Mouse (Mus musculus): ENCODE data around the gene Entpd5. TPM values are rescaled to one million over a fixed set of nuclear protein-coding genes. Genes with fewer than 3 reads are reported as not detected.

Entpd5 gene
- total RNA-seq (2021), result 81.4 and 86.0 TPM in 2 replicates
- long read RNA-seq, experiment 1, full-length matches to known transcripts, result 51 of 75 reads
- long read RNA-seq, experiment 1, partial matches to known transcripts, result 9 of 75 reads
- long read RNA-seq, experiment 1, other reads (novel, unspliced or antisense), result 15 of 75 reads
- long read RNA-seq, experiment 2, full-length matches to known transcripts, result 40 of 51 reads
- long read RNA-seq, experiment 2, partial matches to known transcripts, result 2 of 51 reads
- long read RNA-seq, experiment 2, other reads (novel, unspliced or antisense), result 9 of 51 reads

DNA sequence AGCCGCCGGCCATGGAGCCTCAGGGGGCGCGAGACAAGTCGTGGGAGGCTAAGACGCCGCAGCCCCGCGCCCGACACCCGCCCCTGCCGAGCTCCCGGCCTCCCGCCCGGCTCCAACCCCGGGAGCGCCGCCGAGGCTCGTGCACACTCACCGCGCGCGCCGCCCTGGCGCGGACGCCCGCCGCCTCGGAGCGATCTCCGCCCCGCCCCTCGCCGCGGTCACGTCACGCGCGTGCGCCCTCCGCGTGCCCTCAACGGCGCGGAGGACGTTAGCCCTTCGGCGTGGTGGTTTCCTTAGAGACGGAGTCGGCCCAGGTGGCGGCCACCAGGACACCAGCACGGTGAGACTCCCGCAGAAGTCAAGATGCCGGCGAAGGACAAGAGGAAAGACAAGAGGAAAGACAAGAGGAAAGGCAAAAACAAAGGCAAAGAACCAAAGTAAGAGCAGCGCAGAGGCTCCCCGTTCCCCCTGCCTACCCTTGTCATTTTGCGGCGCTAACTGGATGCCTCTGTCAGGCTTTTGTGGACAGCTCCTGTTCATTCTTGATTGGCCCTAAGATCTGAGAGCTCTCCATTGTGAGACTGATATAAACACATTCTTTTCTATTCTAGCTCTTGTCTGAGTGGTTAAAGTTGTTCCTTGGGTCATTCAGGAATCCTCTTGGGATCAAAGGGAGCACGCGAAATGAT is at the start of gene Entpd5, which contains the start of gene Bbof1:
Gene Entpd5 (minus strand): TSS at position 211 of the 689 bp plus-strand sequence.
Gene Bbof1 (plus strand): TSS at position 253 of the 689 bp plus-strand sequence.
- peak; percentile 96 for DNase-seq

DNA sequence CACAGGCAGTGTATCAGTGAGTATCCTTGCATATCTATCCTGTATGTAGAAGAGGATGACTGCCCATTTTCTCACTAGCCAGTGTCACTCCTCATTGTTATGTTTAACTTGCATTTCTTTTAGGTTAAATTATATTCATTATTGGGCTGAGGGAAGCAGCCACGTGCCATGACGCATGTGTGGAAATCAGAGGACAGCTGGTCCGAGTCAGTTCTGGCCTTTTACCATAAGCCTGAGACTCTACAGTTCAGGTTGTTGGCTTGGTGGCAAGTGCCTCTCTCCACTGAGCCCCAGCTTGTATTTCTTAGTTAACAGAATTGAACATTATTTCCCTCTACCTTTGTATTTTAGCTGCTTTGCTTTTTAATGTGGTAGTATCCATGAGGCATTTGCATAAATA is 48.1 kb upstream of the Entpd5 start:
- DNase-seq, result no peak

DNA sequence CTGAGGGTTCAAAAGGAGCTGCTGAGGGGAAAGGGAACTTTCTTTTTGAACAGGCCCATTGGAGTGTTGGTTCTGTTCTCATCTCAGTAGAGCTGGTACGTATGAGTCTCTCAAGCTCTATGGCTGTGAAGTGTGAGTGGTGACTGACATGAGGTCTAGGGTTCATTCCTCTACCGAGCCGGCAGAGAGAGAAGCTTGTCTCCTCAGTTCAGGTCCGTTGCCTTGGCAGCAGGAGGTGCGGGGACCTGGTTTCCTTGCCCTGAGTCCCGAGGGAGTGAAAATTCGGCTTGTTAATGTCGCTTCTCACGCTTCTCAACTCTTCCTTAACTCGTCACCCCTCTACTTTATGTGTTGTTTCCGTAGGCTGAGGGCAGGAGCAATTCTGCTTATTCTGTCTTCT is 43.0 kb upstream of the Entpd5 start:
- DNase-seq, result peak; percentile 16

DNA sequence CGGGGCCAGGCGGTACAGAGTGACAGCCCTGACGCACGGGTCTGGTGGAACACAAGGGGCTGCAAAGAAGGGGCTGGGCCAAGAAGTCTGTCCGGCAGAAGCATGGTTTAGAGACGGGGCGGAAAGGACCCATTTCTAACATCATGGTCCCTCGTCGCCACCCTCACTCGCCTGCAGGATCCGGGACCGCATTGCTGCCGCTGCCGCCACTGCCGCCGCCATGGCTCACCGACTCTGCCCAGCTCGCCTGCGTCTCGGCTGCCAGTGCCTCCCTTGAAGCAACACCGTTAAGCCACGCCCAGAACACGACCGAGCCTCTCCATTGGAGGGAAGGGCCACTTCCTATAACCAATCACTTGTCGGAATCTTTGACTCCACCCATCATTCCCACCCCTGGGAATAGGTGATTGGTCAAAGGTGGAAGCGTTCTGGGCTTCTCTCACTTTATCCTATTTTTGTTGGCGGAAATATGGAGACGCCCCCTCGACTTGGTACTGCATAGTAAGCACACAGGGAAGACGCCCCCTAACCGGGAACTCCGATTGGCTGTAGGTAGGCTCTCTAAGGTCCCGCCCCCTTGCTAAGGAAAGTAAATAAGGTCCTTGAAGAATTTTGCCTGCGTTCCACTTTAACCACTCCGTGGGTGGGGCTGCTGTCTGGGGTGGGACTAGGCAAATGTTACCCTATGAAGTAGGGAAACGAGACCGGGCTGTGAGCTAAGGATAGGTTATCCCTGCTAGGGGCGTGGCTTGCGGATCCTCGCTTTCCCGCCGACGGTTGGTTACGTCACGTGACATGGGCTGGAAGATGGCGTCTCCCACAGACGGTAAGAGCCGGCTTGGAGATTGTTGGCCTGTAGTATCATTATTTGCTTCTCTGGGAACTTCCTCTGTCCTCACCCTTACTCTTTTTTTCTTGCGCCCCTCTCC is 42.2 kb upstream of the Entpd5 start, which contains the start of the genes Aldh6a1 and Lin52:
Gene Aldh6a1 (minus strand): TSS at position 287 of the 929 bp plus-strand sequence.
Gene Lin52 (plus strand): TSS at position 705 of the 929 bp plus-strand sequence.
- peak; percentile 97 for DNase-seq

DNA sequence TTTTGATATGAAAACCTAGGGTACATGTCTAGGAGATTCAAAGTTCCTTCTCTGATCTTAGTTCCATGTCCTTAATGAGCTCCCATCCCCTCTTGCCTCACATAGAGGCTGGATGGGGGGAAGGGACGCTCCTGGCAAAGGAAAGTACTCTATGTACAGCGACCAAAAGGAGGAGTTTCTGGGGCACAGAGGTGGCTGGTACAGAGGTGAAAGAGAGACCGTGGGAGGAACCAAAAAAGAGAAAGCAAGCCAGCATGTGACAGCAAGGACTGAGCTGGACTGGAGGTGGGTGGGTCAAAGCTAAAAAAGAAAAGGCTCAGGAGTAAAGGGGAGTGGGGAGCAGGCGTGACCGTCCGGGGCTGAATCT is 41.5 kb upstream of the Entpd5 start:
- DNase-seq, result peak; percentile 70

DNA sequence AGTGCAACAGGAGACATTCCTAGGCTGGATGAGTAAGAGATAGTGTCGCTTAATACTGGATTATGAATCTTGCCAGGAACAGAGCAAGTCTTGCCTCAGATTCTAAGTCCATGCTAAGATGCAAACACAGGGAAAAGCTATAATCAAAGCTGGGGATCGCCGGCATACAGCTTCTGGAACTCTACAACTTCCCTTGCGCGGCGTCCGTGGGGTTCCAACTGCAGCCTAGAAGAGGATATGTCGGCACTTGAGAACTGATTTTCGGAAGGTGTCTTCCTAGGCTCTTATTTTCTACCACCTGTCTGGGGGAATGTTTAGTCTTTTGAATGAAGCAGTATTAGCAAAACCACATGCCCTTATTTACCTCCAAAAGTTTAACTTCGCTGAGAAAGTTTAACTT is 41.1 kb upstream of the Entpd5 start:
- peak; percentile 12 for DNase-seq

DNA sequence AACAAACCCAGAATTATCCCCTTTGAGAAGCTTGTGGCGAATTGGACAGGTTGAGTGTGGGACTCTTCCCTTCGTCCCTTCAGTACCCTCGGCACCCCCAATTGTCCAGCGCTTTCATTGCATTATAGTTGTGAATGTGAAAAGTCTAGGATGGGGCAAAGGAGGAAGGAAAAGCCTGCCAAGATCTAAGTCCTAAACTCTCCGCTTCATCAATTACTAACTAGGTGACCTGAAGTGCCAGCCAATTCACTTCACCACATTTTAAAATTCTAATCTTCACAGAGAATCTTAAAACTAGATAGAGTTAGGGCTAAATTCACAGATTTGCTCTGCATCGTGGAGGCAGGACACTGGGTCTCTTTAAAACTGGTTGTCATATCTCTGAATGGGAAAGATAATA is 39.4 kb upstream of the Entpd5 start:
- DNase-seq, result no peak

DNA sequence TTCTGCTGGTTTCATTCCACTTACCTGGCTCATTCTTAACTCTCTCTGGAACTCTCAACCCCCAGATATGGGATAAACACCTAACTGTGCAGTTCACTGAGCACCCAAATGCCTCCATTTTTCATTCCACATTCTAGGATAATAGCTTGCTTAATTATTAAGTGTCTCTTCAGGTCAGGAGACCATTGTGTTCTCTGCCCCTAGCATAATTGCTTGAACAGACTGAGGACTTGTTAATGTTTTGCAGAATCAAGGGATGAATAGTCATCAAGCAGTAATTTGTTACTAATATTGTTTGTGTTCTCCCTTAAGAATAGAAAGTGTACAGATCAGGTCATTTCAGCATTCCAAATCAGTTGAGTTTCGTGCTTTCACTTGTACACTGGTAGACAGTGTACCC is 38.6 kb upstream of the Entpd5 start:
- no peak for DNase-seq

DNA sequence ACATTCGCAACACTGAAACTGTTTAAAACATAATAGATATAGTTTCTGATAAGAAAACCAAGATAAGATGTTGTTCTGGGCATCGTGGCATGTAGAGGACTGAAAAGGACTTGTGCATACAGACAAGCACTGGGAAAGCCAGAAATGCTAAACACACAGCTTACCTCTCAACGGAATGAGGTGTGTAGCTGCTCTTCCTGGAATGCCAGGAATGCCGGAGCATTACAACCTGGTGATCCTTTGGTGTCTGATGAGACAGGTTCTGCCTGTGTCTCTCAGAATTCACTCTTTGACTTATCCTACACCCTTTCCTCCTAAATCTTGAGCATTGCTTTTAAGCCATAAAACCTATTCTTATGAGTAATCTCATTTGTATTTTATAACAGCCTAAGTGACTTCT is 33.7 kb upstream of the Entpd5 start:
- DNase-seq, result no peak

DNA sequence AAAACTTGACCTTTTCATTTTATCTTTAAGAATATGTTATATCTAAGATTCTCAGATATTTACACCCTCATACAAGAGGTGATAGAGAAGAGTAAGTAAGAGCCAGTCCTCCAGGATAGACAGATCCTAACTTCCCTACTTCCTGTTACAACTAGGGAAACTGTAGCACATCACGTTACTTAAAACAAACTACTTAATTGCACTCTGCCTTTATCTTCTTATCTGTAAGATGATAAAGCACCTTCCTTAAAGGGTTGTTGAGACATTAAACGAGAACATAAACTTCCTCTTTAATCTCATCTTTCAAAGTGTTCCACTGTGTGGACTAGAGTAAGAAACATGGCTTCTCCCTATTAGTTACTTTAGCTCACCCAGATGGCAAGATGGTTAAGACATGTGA is 29.9 kb upstream of the Entpd5 start:
- DNase-seq, result no peak

DNA sequence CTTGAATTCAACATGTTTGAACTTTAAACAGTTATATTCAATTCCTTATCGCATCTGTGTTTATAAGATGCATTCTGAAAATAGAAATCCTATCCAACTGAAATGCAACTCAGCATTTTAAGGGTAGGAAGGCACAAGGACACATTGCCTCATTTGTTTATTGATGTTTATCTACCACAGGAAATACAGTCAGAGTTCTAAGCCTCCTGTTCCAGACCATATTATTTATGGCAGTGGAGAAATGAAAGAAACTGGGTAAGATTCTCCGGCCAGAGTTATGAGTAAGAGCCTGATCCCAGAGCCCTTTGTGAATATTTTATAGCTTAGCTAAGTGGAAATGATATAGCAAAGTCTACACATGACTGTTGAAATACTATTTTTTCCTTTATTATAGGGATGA is 21.0 kb upstream of the Entpd5 start:
- no peak for DNase-seq

DNA sequence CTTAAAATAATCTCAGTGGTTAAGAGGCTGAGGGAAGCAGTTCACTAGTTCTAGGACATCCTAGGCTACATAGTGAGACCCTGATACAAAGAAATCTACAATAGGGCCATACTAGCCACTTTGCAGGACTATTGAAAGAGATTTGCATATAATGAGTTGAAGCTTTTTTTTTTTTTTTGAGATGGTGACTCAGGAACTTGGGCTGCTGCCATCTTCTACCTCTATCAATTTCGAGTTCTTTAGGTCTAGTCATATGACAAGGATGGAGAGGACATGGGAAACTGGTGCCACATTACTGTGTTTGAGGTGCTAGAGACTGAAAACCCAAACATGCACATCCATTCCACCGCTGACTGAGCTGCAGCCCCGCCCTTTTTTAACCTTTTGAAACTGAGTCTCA is 15.2 kb upstream of the Entpd5 start:
- DNase-seq, result no peak

DNA sequence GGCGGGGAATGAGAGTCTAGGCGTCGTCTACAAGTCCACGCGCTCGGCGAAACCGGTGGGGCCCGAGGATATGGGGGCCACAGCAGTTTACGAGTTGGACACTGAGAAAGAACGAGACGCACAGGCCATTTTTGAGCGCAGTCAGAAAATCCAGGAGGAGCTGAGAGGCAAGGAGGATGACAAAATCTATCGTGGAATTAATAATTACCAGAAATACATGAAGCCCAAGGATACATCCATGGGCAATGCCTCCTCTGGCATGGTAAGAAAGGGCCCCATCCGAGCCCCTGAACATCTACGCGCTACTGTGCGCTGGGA is 8.7 kb upstream of the Entpd5 start:
- DNase-seq, result no peak

DNA sequence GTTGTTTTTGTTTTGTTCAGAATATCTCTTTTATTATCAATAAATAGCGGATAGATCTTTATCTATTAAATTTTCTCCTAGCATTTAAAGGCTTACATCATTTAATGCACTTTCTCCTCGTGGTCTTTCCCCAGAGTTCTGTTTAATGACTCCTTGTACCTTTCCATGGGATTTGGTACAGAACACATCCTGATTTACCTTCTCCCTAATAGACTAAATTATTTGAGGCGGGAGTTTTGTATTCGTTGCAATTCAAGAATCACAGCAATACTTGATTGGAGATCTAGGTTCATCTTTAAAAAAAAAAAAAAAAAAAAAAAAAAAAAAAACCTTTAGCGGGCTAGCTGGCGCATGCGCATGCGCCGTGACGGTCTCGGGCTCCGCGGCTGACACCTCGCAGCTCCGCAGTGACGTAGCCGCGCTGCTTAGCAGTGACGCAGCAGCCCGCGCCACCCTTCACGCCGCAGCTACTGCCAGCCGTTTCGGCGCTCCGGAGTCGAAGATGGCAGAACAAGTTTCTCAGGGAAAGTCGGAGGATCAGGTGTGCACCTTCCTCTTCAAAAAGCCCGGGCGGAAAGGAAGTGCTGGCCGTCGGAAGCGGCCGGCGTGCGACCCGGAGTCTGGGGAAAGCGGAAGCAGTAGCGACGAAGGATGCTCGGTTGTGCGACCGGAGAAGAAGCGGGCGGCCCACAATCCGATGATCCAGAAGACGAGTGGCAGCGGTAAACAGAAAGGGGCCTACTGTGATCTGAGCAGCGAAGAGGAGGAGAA is 8.2 kb upstream of the Entpd5 start, which contains the start of gene Rnf113a2:
Gene Rnf113a2 (plus strand): TSS at position 363 of the 771 bp plus-strand sequence.
- peak; percentile 92 for DNase-seq

DNA sequence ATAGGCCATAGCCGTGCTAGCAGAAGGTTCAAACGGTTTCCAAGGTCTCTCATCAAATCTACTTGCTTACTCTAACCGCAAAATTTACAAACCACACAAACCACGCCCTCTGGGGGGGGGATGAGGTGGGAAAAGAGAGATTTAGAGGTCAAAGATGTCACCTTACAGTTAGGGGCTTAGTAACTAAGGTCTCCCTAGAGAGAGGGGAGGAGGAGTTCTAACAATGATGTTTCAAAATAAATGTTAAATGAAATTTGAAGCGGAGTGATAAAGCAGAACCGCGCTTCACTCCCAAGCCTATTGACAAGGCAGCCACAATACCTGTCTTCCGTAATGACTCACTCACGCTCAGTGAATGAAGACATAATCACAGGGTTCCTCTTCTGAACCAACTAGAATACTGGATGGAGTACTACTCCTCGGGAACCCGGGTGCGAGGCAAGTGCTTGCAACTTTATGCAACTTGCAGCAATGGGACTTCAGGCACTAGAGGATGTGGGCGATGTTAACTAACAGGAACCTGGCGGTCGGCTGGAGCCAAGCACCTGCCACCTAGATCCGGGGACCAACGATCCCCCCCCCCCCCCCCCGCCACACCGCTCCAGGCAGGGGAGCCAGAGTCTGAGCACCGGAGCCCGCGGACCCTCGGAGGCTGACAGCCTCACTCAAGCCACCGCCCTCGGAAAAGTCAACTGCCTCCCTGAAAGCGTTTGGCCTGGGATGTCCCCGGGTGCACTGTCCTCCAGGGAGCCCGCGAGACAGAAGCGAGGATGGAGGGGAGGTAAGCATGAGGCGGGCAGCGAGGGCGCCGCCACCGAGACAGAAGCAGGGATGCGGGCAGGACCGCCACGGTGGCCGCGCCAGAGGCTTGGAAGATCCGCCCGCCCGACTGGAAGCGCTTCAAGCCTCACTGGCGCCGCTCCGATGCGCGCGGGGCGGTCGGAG is 683 bp downstream of the Entpd5 start:
- peak; percentile 43 for DNase-seq

DNA sequence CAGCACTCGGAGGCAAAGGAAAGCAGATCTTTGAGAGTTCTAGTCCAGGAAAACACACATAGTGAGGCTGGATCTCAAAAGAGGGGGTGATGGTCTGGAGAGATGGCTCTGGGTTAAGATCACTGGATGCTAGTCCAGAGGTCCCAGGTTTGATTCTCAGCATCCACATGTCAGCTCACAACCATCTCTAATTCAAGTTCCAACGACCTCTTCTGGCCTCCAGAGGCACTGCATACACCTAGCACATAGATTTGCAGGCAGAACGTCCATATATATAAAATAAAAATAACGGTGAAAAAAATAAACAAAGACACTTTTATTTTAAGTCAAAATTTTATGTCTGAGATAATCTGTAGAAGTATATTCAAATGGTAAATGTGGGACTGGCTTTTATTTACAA is 1.6 kb downstream of the Entpd5 start:
- DNase-seq, result no peak

DNA sequence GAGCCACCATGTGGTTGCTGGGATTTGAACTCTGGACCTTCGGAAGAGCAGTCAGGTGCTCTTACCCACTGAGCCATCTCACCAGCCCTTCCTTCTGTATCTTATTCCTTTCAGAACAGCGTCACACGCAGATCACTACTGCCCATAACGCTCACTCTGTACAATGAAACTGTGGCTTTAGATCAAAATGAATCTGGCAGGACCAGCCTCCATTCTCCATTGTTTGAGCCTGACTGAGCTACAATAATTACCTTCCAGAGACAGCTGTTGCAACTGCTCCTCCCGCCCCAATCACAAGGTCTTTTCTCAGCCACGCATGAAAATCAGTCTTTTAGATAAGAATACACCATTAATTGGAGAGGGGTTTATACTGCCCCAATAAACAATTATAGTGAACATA is 4.3 kb downstream of the Entpd5 start:
- DNase-seq, result no peak

DNA sequence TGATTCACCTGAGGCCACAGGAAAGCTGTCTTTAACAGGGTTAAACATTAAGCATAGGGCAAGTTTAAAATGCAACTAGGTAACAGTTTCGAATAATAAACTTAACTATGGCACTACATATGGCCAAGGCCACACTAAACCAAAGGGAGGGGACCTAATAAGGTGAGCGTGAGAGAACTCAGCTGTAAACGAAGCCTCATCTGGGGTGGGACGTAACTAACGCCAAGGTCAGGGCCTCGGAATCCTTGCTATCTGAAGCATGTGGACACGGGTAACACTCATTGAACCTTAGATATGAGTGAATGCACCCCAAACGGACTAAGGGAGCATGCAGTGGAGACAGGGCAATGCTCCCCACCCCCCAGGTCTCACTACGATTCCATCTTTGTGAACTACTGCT is 5.9 kb downstream of the Entpd5 start:
- no peak for DNase-seq

DNA sequence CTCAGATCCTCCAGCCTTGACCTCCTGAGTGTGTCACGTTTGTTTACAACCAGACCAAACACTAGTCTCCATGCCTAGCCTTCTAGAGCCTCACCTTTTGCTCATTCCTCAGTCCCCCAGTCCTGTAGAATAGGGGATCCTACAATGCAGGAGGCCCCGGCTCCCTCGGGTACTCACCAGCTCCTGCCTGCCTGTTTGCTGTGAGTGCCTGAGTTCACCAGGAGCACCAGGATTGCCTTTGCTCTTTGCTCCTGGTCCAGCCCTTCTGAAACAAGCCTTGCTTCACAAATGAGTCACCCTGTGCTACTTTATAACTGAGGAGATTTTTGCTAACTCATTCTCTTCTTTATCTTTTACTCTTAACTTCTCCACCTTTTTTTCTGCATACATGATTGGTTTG is 8.2 kb downstream of the Entpd5 start:
- peak; percentile 58 for DNase-seq

DNA sequence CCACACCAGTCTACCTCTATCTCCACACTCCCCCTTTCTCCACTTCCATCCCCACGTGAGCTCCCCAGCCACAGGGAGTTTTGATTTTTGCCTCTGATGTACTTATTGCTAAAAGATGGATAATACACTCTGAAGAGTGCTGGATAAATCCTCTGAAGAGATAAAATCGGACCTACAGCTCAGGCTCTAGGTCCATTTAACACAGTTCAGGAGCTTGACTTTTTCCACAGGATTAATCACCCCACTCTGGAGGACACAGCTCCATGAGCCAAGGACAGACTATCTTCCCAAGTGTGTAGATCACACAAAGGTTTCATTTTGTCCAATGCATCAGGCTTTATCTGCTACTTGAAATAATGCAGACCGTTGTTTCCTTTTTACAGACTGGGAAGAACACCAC is 8.8 kb downstream of the Entpd5 start:
- peak; percentile 36 for DNase-seq

DNA sequence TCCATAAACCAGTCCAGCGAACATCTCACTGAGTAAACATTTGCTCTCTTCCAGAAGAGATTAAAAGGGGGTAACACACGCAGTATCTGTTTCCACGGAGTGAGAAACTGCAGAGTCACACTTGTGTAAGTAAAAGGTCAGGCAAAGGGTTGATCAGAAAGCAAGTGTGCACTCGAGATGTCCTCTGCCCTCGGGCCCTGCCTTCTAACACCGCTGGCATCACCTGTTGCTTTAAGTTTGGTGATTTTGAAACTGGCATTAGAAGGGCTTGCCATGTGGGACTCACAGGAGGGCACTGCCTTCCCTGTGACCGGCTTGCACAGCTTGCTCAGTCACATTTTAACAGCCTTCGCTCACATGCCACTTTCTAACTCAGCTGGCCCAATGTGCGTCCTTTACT is 9.2 kb downstream of the Entpd5 start:
- DNase-seq, result peak; percentile 31

Data from adrenal gland, postnatal 14 days (tissue).